Mouse (Mus musculus): ENCODE results near the gene Myh2.

- TF ChIP-seq CTCF (IDR thresholded peaks at IDR 0.05; ENCODE audit: low read depth, low read length) (peak; percentile 38), POLR2A (IDR thresholded peaks at IDR 0.05; ENCODE audit: extremely low read depth, insufficient read depth, low read length) (no peak)
These were observed 65.0 kb downstream of the Myh2 start for GRCm38 (mm10) chr11:67235639-67236358.
